Mouse (Mus musculus) limb, embryonic 13.5 days (tissue): ENCODE measurements at regions not wholly inside any gene's neighbourhood (a gene's known extent, or its start where the extent isn't known, plus 50 kb on each side); places are given as distances from the start of the nearest gene placed in this dataset.

Experiments used
- ATAC-seq: fragments of 200-750 bp; cut with Nextera tagmentation; 2 replicates; pipeline ENCODE4 v1.8.0; 2017; ENCODE audit warnings: low read depth, moderate number of reproducible peaks, moderate TSS enrichment; ENCODE audit not compliant: low FRiP score
- H3K27ac ChIP-seq: fragments of 300-500 bp; sonication (generic); 2 replicates; pipeline ENCODE4 v1.5.1; 2015; ENCODE audit warnings: inconsistent platforms, mild to moderate bottlenecking, moderate library complexity
- H3K27me3 ChIP-seq: fragments of 300-500 bp; sonication (generic); 2 replicates; pipeline ENCODE4 v1.6.1; 2015; ENCODE audit warnings: mild to moderate bottlenecking, inconsistent platforms
- H3K36me3 ChIP-seq: fragments of 300-500 bp; sonication (generic); 2 replicates; pipeline ENCODE4 v1.6.1; 2015; ENCODE audit warnings: inconsistent platforms, mild to moderate bottlenecking, moderate library complexity
- H3K4me1 ChIP-seq: fragments of 300-500 bp; sonication (generic); 2 replicates; pipeline ENCODE4 v1.6.1; 2015; ENCODE audit warnings: inconsistent platforms
- H3K4me2 ChIP-seq: fragments of 300-500 bp; sonication (generic); replicated peaks from 2 replicates; pipeline ENCODE4 v1.6.1; 2015; ENCODE audit warnings: inconsistent platforms, mild to moderate bottlenecking, moderate library complexity
- H3K4me3 ChIP-seq: fragments of 300-500 bp; sonication (generic); 2 replicates; pipeline ENCODE4 v1.5.1; 2015; ENCODE audit warnings: moderate library complexity, mild to moderate bottlenecking, inconsistent platforms
- H3K9ac ChIP-seq: fragments of 300-500 bp; sonication (generic); 2 replicates; pipeline ENCODE4 v1.6.1; 2015; ENCODE audit warnings: mild to moderate bottlenecking, inconsistent platforms
- H3K9me3 ChIP-seq: fragments of 300-500 bp; sonication (generic); 2 replicates; pipeline ENCODE4 v1.6.1; 2016; ENCODE audit warnings: inconsistent platforms
- WGBS: fragments of 180-500 bp; shearing (Covaris S2); methylation state at CpG from one replicate; pipeline ENCODE4 v1.1.7; 2015; 5-methylcytosine and 5-hydroxymethylcytosine counted together

- Histone ChIP-seq H3K27ac (no peak overlapping the region), H3K27me3 (no peaks in the 10 kb centered on the region; the same call in 1 of the 2 replicates), H3K4me3 (no peak overlapping the region), H3K9me3 (no peaks in the 10 kb centered on the region), H3K4me2 (no peak overlapping the region), H3K4me1 (no peaks in the 10 kb centered on the region), H3K9ac (no peak overlapping the region), H3K36me3 (no peaks in the 10 kb centered on the region)
- no peak for ATAC-seq
- 53% methylated on average over 5 of the region's 5 CpGs for WGBS
Measured at GRCm38 (mm10) chr7:37098950-37099349, 401.0 kb downstream of the Tshz3 start.

GRCm38 (mm10) chr7:37104671-37105070, 406.8 kb downstream of the Tshz3 start:
- Histone ChIP-seq H3K36me3 (no peaks in the 10 kb centered on the region), H3K4me3 (no peak overlapping the region), H3K4me1 (peaks cover 8% of the 10 kb centered on the region; the same call in 1 of the 2 replicates), H3K9ac (no peak overlapping the region), H3K9me3 (no peaks in the 10 kb centered on the region), H3K4me2 (no peak overlapping the region), H3K27ac (no peak overlapping the region), H3K27me3 (no peaks in the 10 kb centered on the region)
- no peak for ATAC-seq
- 84% methylated on average over 9 of the region's 9 CpGs for WGBS

- 29% methylated on average over 6 of the region's 6 CpGs for WGBS
- Histone ChIP-seq H3K36me3 (no peaks in the 10 kb centered on the region), H3K4me2 (no peak overlapping the region), H3K4me1 (peaks cover 14% of the 10 kb centered on the region), H3K9me3 (no peaks in the 10 kb centered on the region), H3K27ac (no peak overlapping the region), H3K9ac (no peak overlapping the region), H3K4me3 (no peak overlapping the region), H3K27me3 (no peaks in the 10 kb centered on the region)
- ATAC-seq, result no peak
Measured at GRCm38 (mm10) chr7:37111071-37111470, 413.2 kb downstream of the Tshz3 start.

- H3K27ac ChIP-seq, result no peak overlapping the region
- H3K36me3 ChIP-seq, result no peaks in the 10 kb centered on the region
- no peak overlapping the region for H3K4me3 ChIP-seq
- no peak overlapping the region for H3K9ac ChIP-seq
- no peaks in the 10 kb centered on the region for H3K27me3 ChIP-seq
- no peak overlapping the region for H3K4me2 ChIP-seq
- WGBS, result 89% methylated on average over 4 of the region's 4 CpGs
- no peak for ATAC-seq
- no peaks in the 10 kb centered on the region for H3K9me3 ChIP-seq
- no peaks in the 10 kb centered on the region for H3K4me1 ChIP-seq
Measured at GRCm38 (mm10) chr7:37120776-37121175, 422.9 kb downstream of the Tshz3 start.

GRCm38 (mm10) chr7:37140191-37140590, 442.3 kb downstream of the Tshz3 start:
- no peak overlapping the region for H3K9ac ChIP-seq
- no peaks in the 10 kb centered on the region for H3K36me3 ChIP-seq
- no peak overlapping the region for H3K27ac ChIP-seq
- H3K4me1 ChIP-seq, result no peaks in the 10 kb centered on the region
- H3K4me2 ChIP-seq, result no peak overlapping the region
- H3K27me3 ChIP-seq, result 0 out of 2 replicates have a peak, but pooled peaks cover 6% of the 10 kb centered on the region
- no peak for ATAC-seq
- 91% methylated on average over 12 of the region's 12 CpGs for WGBS
- H3K4me3 ChIP-seq, result no peak overlapping the region
- no peaks in the 10 kb centered on the region for H3K9me3 ChIP-seq

GRCm38 (mm10) chr7:37142780-37143179, 444.9 kb downstream of the Tshz3 start:
- Histone ChIP-seq H3K27ac (no peak overlapping the region), H3K27me3 (peaks cover 13% of the 10 kb centered on the region; the same call in 1 of the 2 replicates), H3K4me1 (0 out of 2 replicates have a peak, but pooled peaks cover 7% of the 10 kb centered on the region), H3K4me2 (no peak overlapping the region), H3K36me3 (no peaks in the 10 kb centered on the region), H3K9me3 (no peaks in the 10 kb centered on the region), H3K4me3 (no peak overlapping the region), H3K9ac (no peak overlapping the region)
- 81% methylated on average over 5 of the region's 5 CpGs for WGBS
- ATAC-seq, result no peak

- H3K4me1 ChIP-seq, result peaks cover 7% of the 10 kb centered on the region; the same call in 1 of the 2 replicates
- no peaks in the 10 kb centered on the region for H3K9me3 ChIP-seq
- no peak overlapping the region for H3K4me3 ChIP-seq
- no peak overlapping the region for H3K9ac ChIP-seq
- WGBS, result 64% methylated on average over 6 of the region's 6 CpGs
- no peak overlapping the region for H3K27ac ChIP-seq
- no peak for ATAC-seq
- H3K27me3 ChIP-seq, result peaks cover 13% of the 10 kb centered on the region; the same call in 1 of the 2 replicates
- H3K4me2 ChIP-seq, result no peak overlapping the region
- no peaks in the 10 kb centered on the region for H3K36me3 ChIP-seq
Measured at GRCm38 (mm10) chr7:37144303-37144702, 446.4 kb downstream of the Tshz3 start.

- no peaks in the 10 kb centered on the region for H3K9me3 ChIP-seq
- no peak overlapping the region for H3K4me3 ChIP-seq
- peaks cover 10% of the 10 kb centered on the region; the same call in 1 of the 2 replicates for H3K27me3 ChIP-seq
- ATAC-seq, result peak; percentile 54; the same call in 1 of the 2 replicates
- WGBS, result 47% methylated on average over 5 of the region's 5 CpGs
- H3K4me2 ChIP-seq, result no peak overlapping the region
- no peaks in the 10 kb centered on the region for H3K36me3 ChIP-seq
- no peak overlapping the region for H3K27ac ChIP-seq
- peaks cover 13% of the 10 kb centered on the region; the same call in 1 of the 2 replicates for H3K4me1 ChIP-seq
- H3K9ac ChIP-seq, result no peak overlapping the region
Measured at GRCm38 (mm10) chr7:37149711-37150110, 451.8 kb downstream of the Tshz3 start.

GRCm38 (mm10) chr7:37159801-37160200, 461.9 kb downstream of the Tshz3 start:
- Histone ChIP-seq H3K9ac (no peak overlapping the region), H3K36me3 (no peaks in the 10 kb centered on the region), H3K4me2 (no peak overlapping the region), H3K4me1 (no peaks in the 10 kb centered on the region), H3K4me3 (no peak overlapping the region), H3K27ac (no peak overlapping the region), H3K27me3 (no peaks in the 10 kb centered on the region), H3K9me3 (no peaks in the 10 kb centered on the region)
- 33% methylated on average over 8 of the region's 8 CpGs for WGBS
- ATAC-seq, result no peak

GRCm38 (mm10) chr7:37168883-37169282, 471.0 kb downstream of the Tshz3 start:
- Histone ChIP-seq H3K9me3 (no peaks in the 10 kb centered on the region), H3K4me3 (no peak overlapping the region), H3K27me3 (no peaks in the 10 kb centered on the region), H3K4me1 (peaks cover 5% of the 10 kb centered on the region; the same call in 1 of the 2 replicates), H3K27ac (no peak overlapping the region), H3K36me3 (no peaks in the 10 kb centered on the region), H3K9ac (no peak overlapping the region), H3K4me2 (no peak overlapping the region)
- ATAC-seq, result no peak
- 37% methylated on average over 10 of the region's 10 CpGs for WGBS

GRCm38 (mm10) chr7:37175746-37176145, 477.8 kb downstream of the Tshz3 start:
- Histone ChIP-seq H3K4me3 (no peak overlapping the region), H3K4me1 (peaks cover 19% of the 10 kb centered on the region), H3K27ac (no peak overlapping the region), H3K9ac (no peak overlapping the region), H3K27me3 (no peaks in the 10 kb centered on the region), H3K36me3 (no peaks in the 10 kb centered on the region), H3K4me2 (no peak overlapping the region), H3K9me3 (no peaks in the 10 kb centered on the region)
- no peak for ATAC-seq
- 90% methylated on average over 3 of the region's 3 CpGs for WGBS

- no peak overlapping the region for H3K9ac ChIP-seq
- H3K36me3 ChIP-seq, result no peaks in the 10 kb centered on the region
- WGBS, result 21% methylated on average over 4 of the region's 4 CpGs
- no peak for ATAC-seq
- H3K4me2 ChIP-seq, result no peak overlapping the region
- peaks cover 24% of the 10 kb centered on the region for H3K4me1 ChIP-seq
- H3K27ac ChIP-seq, result no peak overlapping the region
- no peaks in the 10 kb centered on the region for H3K9me3 ChIP-seq
- no peaks in the 10 kb centered on the region for H3K27me3 ChIP-seq
- no peak overlapping the region for H3K4me3 ChIP-seq
Measured at GRCm38 (mm10) chr7:37178256-37178655, 480.3 kb downstream of the Tshz3 start.

GRCm38 (mm10) chr7:37179907-37180306, 482.0 kb downstream of the Tshz3 start:
- Histone ChIP-seq H3K27me3 (no peaks in the 10 kb centered on the region), H3K4me2 (peak overlapping the region; percentile 38), H3K36me3 (no peaks in the 10 kb centered on the region), H3K9ac (no peak overlapping the region), H3K4me1 (peaks cover 24% of the 10 kb centered on the region), H3K27ac (no peak overlapping the region), H3K4me3 (no peak overlapping the region), H3K9me3 (no peaks in the 10 kb centered on the region)
- WGBS, result 26% methylated on average over 10 of the region's 10 CpGs
- no peak for ATAC-seq
